Mouse (Mus musculus) B cell, adult 62 days (primary cell): ENCODE data around the gene Tnfaip3. TPM values are rescaled to one million over a fixed set of nuclear protein-coding genes. Genes with fewer than 3 reads are reported as not detected.

Source experiments
- total RNA-seq: library from RNA; stranded (reverse); gene quantifications from 4 replicates; pipeline ENCODE4 v1.2.4, GENCODE M21; 2023

Tnfaip3 gene
- 737 to 903 TPM (median 851 TPM) in 4 replicates for total RNA-seq

GRCm38 (mm10) chr10:19015257-19015862 lies at the start of gene Tnfaip3:
Tnfaip3 (minus strand) TSS chr10:19015657.

Other genes with a start within 250 kb of the Tnfaip3 start
- not detected in 4 replicates for gene Gm4922, start 228.9 kb downstream of the Tnfaip3 start, total RNA-seq
- gene Perp, start 170.6 kb downstream of the Tnfaip3 start, total RNA-seq: 0.48 to 0.79 TPM (median 0.72 TPM) in 4 replicates